Mouse (Mus musculus) lung, postnatal 0 days (tissue): ENCODE data around the gene Pdzrn4. TPM values are rescaled to one million over a fixed set of nuclear protein-coding genes. Genes with fewer than 3 reads are reported as not detected.

Source experiments
- ATAC-seq: fragments of 200-750 bp; cut with Nextera tagmentation; 2 replicates; pipeline ENCODE4 v1.8.0; 2017; ENCODE audit warnings: moderate library complexity
- DNase-seq: peaks from one replicate; pipeline ENCODE4 v3.0.0-alpha.2; 2016; ENCODE audit warnings: low spot score
- H3K27ac ChIP-seq: fragments of 300-500 bp; sonication (generic); 2 replicates; pipeline ENCODE4 v1.5.1; 2014; ENCODE audit warnings: antibody characterized with exemption, mild to moderate bottlenecking, low read length, mixed read lengths
- H3K27me3 ChIP-seq: fragments of 300-500 bp; sonication (generic); replicated peaks from 2 replicates; pipeline ENCODE4 v1.6.1; 2014; ENCODE audit warnings: low read length, mixed read lengths; ENCODE audit not compliant: insufficient read depth
- H3K36me3 ChIP-seq: fragments of 300-500 bp; sonication (generic); 2 replicates; pipeline ENCODE4 v1.6.1; 2014; ENCODE audit warnings: low read length, mixed read lengths; ENCODE audit not compliant: insufficient read depth
- H3K4me1 ChIP-seq: fragments of 300-500 bp; sonication (generic); 2 replicates; pipeline ENCODE4 v1.6.1; 2014; ENCODE audit warnings: antibody characterized with exemption, low read depth, low read length, mixed read lengths; ENCODE audit not compliant: insufficient read depth
- H3K4me2 ChIP-seq: fragments of 300-500 bp; sonication (generic); replicated peaks from 2 replicates; pipeline ENCODE4 v1.6.1; 2014; ENCODE audit warnings: low read depth, mild to moderate bottlenecking, low read length, moderate library complexity, mixed read lengths
- H3K4me3 ChIP-seq: fragments of 300-500 bp; sonication (generic); 2 replicates; pipeline ENCODE4 v1.5.1; 2014; ENCODE audit warnings: low read depth, low read length
- H3K9ac ChIP-seq: fragments of 300-500 bp; sonication (generic); replicated peaks from 2 replicates; pipeline ENCODE4 v1.6.1; 2014; ENCODE audit warnings: low read depth, mild to moderate bottlenecking
- H3K9me3 ChIP-seq: fragments of 300-500 bp; sonication (generic); 2 replicates; pipeline ENCODE4 v1.6.1; 2016; ENCODE audit warnings: low read length, mixed read lengths
- CTCF ChIP-seq: IDR thresholded peaks from 2 replicates; pipeline ENCODE4 v1.5.1; 2016; ENCODE audit warnings: antibody characterized with exemption, mild to moderate bottlenecking
- EP300 ChIP-seq: IDR thresholded peaks from 2 replicates; pipeline ENCODE4 v1.6.1; 2016; ENCODE audit warnings: antibody characterized with exemption, mild to moderate bottlenecking, control low read depth
- WGBS: fragments of 180-500 bp; shearing (Covaris S2); extraction: QIAGEN DNeasy Blood & Tissue Kit; methylation state at CpG from one replicate; pipeline ENCODE4 v1.1.7; 2014; 5-methylcytosine and 5-hydroxymethylcytosine counted together
- polyA plus RNA-seq: library from polyadenylated mRNA; unstranded; fragments of >200 nt; fragmentation: Nextera tagmentation; extraction: Ambion mirVana; gene quantifications from 2 replicates; pipeline ENCODE4 v1.2.1, GENCODE M21; 2015

Pdzrn4 gene
- polyA plus RNA-seq, 1 experiment from 2014 or later = 0.60 TPM

DNA sequence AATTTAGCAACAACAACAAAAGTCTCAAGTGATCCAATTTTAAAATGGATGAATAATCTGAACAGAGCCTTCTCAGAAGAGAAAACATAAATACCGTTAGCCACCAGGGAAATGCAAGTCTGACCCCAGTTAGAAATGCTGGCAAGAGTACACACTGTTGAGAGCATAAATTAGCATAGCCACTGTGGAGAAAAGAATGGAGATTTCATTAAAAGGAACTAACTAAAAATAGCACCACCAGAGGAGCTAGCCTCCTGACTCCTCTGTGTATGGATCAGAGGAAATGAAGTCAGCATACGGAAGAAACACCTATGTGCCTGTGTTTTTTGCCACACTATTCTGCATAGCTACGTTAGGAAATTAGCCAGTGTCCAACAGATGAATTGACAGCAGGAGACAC lies 409.3 kb downstream of the Pdzrn4 start:
- Histone ChIP-seq H3K4me1 (no peaks in the 10 kb centered on the region), H3K27me3 (no peaks in the 10 kb centered on the region), H3K4me3 (no peak overlapping the region), H3K36me3 (no peaks in the 10 kb centered on the region), H3K4me2 (no peak overlapping the region), H3K9me3 (no peaks in the 10 kb centered on the region), H3K27ac (no peak overlapping the region), H3K9ac (no peak overlapping the region)
- ATAC-seq (no peak), DNase-seq (no peak)
- TF ChIP-seq CTCF (no peak), EP300 (no peak)
- WGBS = 45% methylated on average over 3 of the region's 3 CpGs

DNA sequence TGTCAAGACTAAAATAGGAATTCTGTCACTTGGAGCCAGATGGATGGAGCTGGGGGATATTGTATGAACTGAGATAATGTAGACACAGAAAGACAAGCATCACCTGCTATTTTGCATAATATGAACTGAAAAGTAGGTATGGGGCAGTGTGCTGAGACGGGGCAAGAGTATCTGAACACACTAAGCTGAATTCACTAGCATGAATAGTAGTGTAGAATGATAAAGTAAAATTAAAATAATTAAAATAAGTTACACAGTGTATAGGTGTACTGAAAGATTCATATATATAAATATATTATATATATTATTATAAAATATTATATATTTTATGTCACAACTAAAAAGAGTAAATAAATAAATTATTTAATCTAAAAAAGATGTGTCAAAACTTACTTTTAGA lies 409.7 kb downstream of the Pdzrn4 start:
- Histone ChIP-seq H3K27ac (no peak overlapping the region), H3K4me3 (no peak overlapping the region), H3K36me3 (no peaks in the 10 kb centered on the region), H3K9ac (no peak overlapping the region), H3K4me1 (no peaks in the 10 kb centered on the region), H3K27me3 (no peaks in the 10 kb centered on the region), H3K9me3 (no peaks in the 10 kb centered on the region), H3K4me2 (no peak overlapping the region)
- TF ChIP-seq EP300 (no peak), CTCF (no peak)
- ATAC-seq (no peak), DNase-seq (no peak)
- 68% methylated on average over 1 of the region's 1 CpGs for WGBS
